Mouse (Mus musculus) hindbrain, embryonic 15.5 days (tissue): ENCODE measurements around the gene Shq1. TPM values are rescaled to one million over a fixed set of nuclear protein-coding genes. Genes with fewer than 3 reads are reported as not detected.

Experiments used
- ATAC-seq: fragments of 200-750 bp; cut with Nextera tagmentation; 2 replicates; pipeline ENCODE4 v1.8.0; 2017; ENCODE audit warnings: low read depth, moderate number of reproducible peaks, moderate TSS enrichment; ENCODE audit not compliant: low FRiP score
- H3K27ac ChIP-seq: fragments of 300-500 bp; sonication (generic); replicated peaks from 2 replicates; pipeline ENCODE4 v1.5.1; 2015; ENCODE audit warnings: mild to moderate bottlenecking, inconsistent platforms
- H3K27me3 ChIP-seq: fragments of 300-500 bp; sonication (generic); 2 replicates; pipeline ENCODE4 v1.6.1; 2015; ENCODE audit warnings: control low read depth, inconsistent platforms
- H3K36me3 ChIP-seq: fragments of 300-500 bp; sonication (generic); 2 replicates; pipeline ENCODE4 v1.6.1; 2015; ENCODE audit warnings: control low read depth, inconsistent platforms
- H3K4me1 ChIP-seq: fragments of 300-500 bp; sonication (generic); replicated peaks from 2 replicates; pipeline ENCODE4 v1.6.1; 2015; ENCODE audit warnings: control low read depth, inconsistent platforms
- H3K4me2 ChIP-seq: fragments of 300-500 bp; sonication (generic); 2 replicates; pipeline ENCODE4 v1.6.1; 2015; ENCODE audit warnings: moderate library complexity, mild to moderate bottlenecking, inconsistent platforms
- H3K4me3 ChIP-seq: fragments of 300-500 bp; sonication (generic); 2 replicates; pipeline ENCODE4 v1.5.1; 2015; ENCODE audit warnings: mild to moderate bottlenecking, inconsistent platforms
- H3K9ac ChIP-seq: fragments of 300-500 bp; sonication (generic); 2 replicates; pipeline ENCODE4 v1.6.1; 2015; ENCODE audit warnings: inconsistent platforms
- H3K9me3 ChIP-seq: fragments of 300-500 bp; sonication (generic); 2 replicates; pipeline ENCODE4 v1.6.1; 2016; ENCODE audit warnings: control low read depth, inconsistent platforms
- WGBS: fragments of 180-500 bp; shearing (Covaris S2); methylation state at CpG from one replicate; pipeline ENCODE4 v1.1.7; 2015; 5-methylcytosine and 5-hydroxymethylcytosine counted together
- polyA plus RNA-seq: library from polyadenylated mRNA; unstranded; fragments of >200 nt; fragmentation: Nextera tagmentation; extraction: Ambion mirVana; gene quantifications from 2 replicates; pipeline ENCODE4 v1.2.1, GENCODE M21; 2015

Shq1 gene
- polyA plus RNA-seq: 8.9 and 10.1 TPM in 2 replicates

- H3K27ac ChIP-seq: peak within 1 kb of the TSS; percentile 52; the same call in 1 of the 2 replicates
- H3K36me3 ChIP-seq: no peaks in the 10 kb centered on the region
- H3K4me2 ChIP-seq: peak within 1 kb of the TSS; percentile 96
- H3K4me3 ChIP-seq: peak within 1 kb of the TSS; percentile 85
- under 1% methylated on average over 49 of the region's 49 CpGs for WGBS
- H3K4me1 ChIP-seq: peaks cover 8% of the 10 kb centered on the region
- H3K9me3 ChIP-seq: no peaks in the 10 kb centered on the region
- H3K27me3 ChIP-seq: peaks cover 3% of the 10 kb centered on the region; the same call in 1 of the 2 replicates
- peak; percentile 94 for ATAC-seq
- H3K9ac ChIP-seq: peak within 1 kb of the TSS; percentile 55
Measured at GRCm38 (mm10) chr6:100670880-100671344, at the start of gene Shq1. Gene Shq1 (minus strand): TSS chr6:100671157.

GRCm38 (mm10) chr6:100720098-100720501 is 49.1 kb upstream of the Shq1 start:
- Histone ChIP-seq H3K36me3 (no peaks in the 10 kb centered on the region), H3K9ac (no peak overlapping the region), H3K27ac (no peak overlapping the region), H3K27me3 (no peaks in the 10 kb centered on the region; the same call in 1 of the 2 replicates), H3K4me3 (no peak overlapping the region), H3K4me1 (peaks cover 4% of the 10 kb centered on the region), H3K4me2 (no peak overlapping the region), H3K9me3 (no peaks in the 10 kb centered on the region)
- WGBS: 76% methylated on average over 6 of the region's 6 CpGs
- ATAC-seq: no peak

GRCm38 (mm10) chr6:100716817-100717216 is 45.9 kb upstream of the Shq1 start:
- no peaks in the 10 kb centered on the region for H3K36me3 ChIP-seq
- H3K9me3 ChIP-seq: no peaks in the 10 kb centered on the region
- WGBS: 83% methylated on average over 8 of the region's 8 CpGs
- no peak overlapping the region for H3K9ac ChIP-seq
- H3K4me2 ChIP-seq: no peak overlapping the region
- H3K4me1 ChIP-seq: peaks cover 4% of the 10 kb centered on the region
- no peaks in the 10 kb centered on the region; the same call in 1 of the 2 replicates for H3K27me3 ChIP-seq
- H3K27ac ChIP-seq: no peak overlapping the region
- no peak overlapping the region for H3K4me3 ChIP-seq
- no peak for ATAC-seq

- Histone ChIP-seq H3K27ac (no peak overlapping the region), H3K4me3 (no peak overlapping the region), H3K9me3 (no peaks in the 10 kb centered on the region), H3K9ac (no peak overlapping the region), H3K27me3 (no peaks in the 10 kb centered on the region; the same call in 1 of the 2 replicates), H3K4me2 (no peak overlapping the region), H3K4me1 (no peaks in the 10 kb centered on the region), H3K36me3 (no peaks in the 10 kb centered on the region)
- no peak for ATAC-seq
- WGBS: 83% methylated on average over 7 of the region's 7 CpGs
Measured at GRCm38 (mm10) chr6:100716152-100716551, 45.2 kb upstream of the Shq1 start.

- ATAC-seq: no peak
- WGBS: 88% methylated on average over 8 of the region's 8 CpGs
- Histone ChIP-seq H3K4me3 (no peak overlapping the region), H3K27me3 (no peaks in the 10 kb centered on the region; the same call in 1 of the 2 replicates), H3K4me2 (no peak overlapping the region), H3K9ac (no peak overlapping the region), H3K4me1 (no peaks in the 10 kb centered on the region), H3K9me3 (no peaks in the 10 kb centered on the region), H3K27ac (no peak overlapping the region), H3K36me3 (no peaks in the 10 kb centered on the region)
Measured at GRCm38 (mm10) chr6:100715296-100715828, 44.4 kb upstream of the Shq1 start.

- peaks cover 6% of the 10 kb centered on the region for H3K27me3 ChIP-seq
- H3K27ac ChIP-seq: no peak overlapping the region
- peaks cover 4% of the 10 kb centered on the region; the same call in 1 of the 2 replicates for H3K4me1 ChIP-seq
- H3K4me2 ChIP-seq: no peak overlapping the region
- 76% methylated on average over 5 of the region's 5 CpGs for WGBS
- no peaks in the 10 kb centered on the region for H3K36me3 ChIP-seq
- H3K9me3 ChIP-seq: no peaks in the 10 kb centered on the region
- no peak overlapping the region for H3K9ac ChIP-seq
- H3K4me3 ChIP-seq: no peak overlapping the region
- ATAC-seq: no peak
Measured at GRCm38 (mm10) chr6:100710866-100711265, 39.9 kb upstream of the Shq1 start.

GRCm38 (mm10) chr6:100710170-100710569 is 39.2 kb upstream of the Shq1 start:
- no peak overlapping the region for H3K4me2 ChIP-seq
- H3K9ac ChIP-seq: no peak overlapping the region
- no peaks in the 10 kb centered on the region for H3K9me3 ChIP-seq
- no peak overlapping the region for H3K4me3 ChIP-seq
- 32% methylated on average over 4 of the region's 4 CpGs for WGBS
- H3K27me3 ChIP-seq: peaks cover 13% of the 10 kb centered on the region
- H3K4me1 ChIP-seq: peaks cover 10% of the 10 kb centered on the region
- no peaks in the 10 kb centered on the region for H3K36me3 ChIP-seq
- no peak for ATAC-seq
- no peak overlapping the region for H3K27ac ChIP-seq

- H3K36me3 ChIP-seq: no peaks in the 10 kb centered on the region
- no peak overlapping the region for H3K4me3 ChIP-seq
- H3K9me3 ChIP-seq: no peaks in the 10 kb centered on the region
- H3K27me3 ChIP-seq: peaks cover 16% of the 10 kb centered on the region
- peaks cover 13% of the 10 kb centered on the region for H3K4me1 ChIP-seq
- H3K9ac ChIP-seq: no peak overlapping the region
- peak; percentile 42; the same call in 1 of the 2 replicates for ATAC-seq
- no peak overlapping the region for H3K4me2 ChIP-seq
- 15% methylated on average over 7 of the region's 7 CpGs for WGBS
- H3K27ac ChIP-seq: no peak overlapping the region
Measured at GRCm38 (mm10) chr6:100709483-100709882, 38.5 kb upstream of the Shq1 start.

- ATAC-seq: no peak
- Histone ChIP-seq H3K4me3 (no peak overlapping the region), H3K9ac (no peak overlapping the region), H3K9me3 (no peaks in the 10 kb centered on the region), H3K36me3 (no peaks in the 10 kb centered on the region), H3K4me2 (no peak overlapping the region), H3K27ac (no peak overlapping the region), H3K27me3 (peaks cover 18% of the 10 kb centered on the region), H3K4me1 (peaks cover 17% of the 10 kb centered on the region)
- 68% methylated on average over 9 of the region's 9 CpGs for WGBS
Measured at GRCm38 (mm10) chr6:100708996-100709395, 38.0 kb upstream of the Shq1 start.

GRCm38 (mm10) chr6:100708248-100708647 is 37.3 kb upstream of the Shq1 start:
- ATAC-seq: no peak
- Histone ChIP-seq H3K27ac (no peak overlapping the region), H3K9ac (no peak overlapping the region), H3K4me2 (no peak overlapping the region), H3K36me3 (no peaks in the 10 kb centered on the region), H3K9me3 (no peaks in the 10 kb centered on the region), H3K4me3 (no peak overlapping the region), H3K4me1 (peaks cover 17% of the 10 kb centered on the region), H3K27me3 (peaks cover 22% of the 10 kb centered on the region)
- WGBS: 95% methylated on average over 1 of the region's 1 CpGs

- 53% methylated on average over 7 of the region's 7 CpGs for WGBS
- peaks cover 28% of the 10 kb centered on the region for H3K27me3 ChIP-seq
Measured at GRCm38 (mm10) chr6:100707557-100707956, 36.6 kb upstream of the Shq1 start.

GRCm38 (mm10) chr6:100706861-100707260 is 35.9 kb upstream of the Shq1 start:
- 72% methylated on average over 6 of the region's 6 CpGs for WGBS
- Histone ChIP-seq H3K27ac (no peak overlapping the region), H3K9me3 (no peaks in the 10 kb centered on the region), H3K27me3 (peaks cover 28% of the 10 kb centered on the region), H3K9ac (no peak overlapping the region), H3K36me3 (no peaks in the 10 kb centered on the region), H3K4me1 (peaks cover 17% of the 10 kb centered on the region), H3K4me2 (no peak overlapping the region), H3K4me3 (no peak overlapping the region)
- ATAC-seq: no peak

More at GRCm38 (mm10) chr6:100707557-100707956, 36.6 kb upstream of the Shq1 start:
- H3K27ac ChIP-seq: no peak overlapping the region
- H3K4me1 ChIP-seq: peaks cover 17% of the 10 kb centered on the region
- no peak overlapping the region for H3K4me2 ChIP-seq
- no peak overlapping the region for H3K4me3 ChIP-seq
- H3K9ac ChIP-seq: no peak overlapping the region
- no peaks in the 10 kb centered on the region for H3K9me3 ChIP-seq
- H3K36me3 ChIP-seq: no peaks in the 10 kb centered on the region
- no peak for ATAC-seq
